Mouse (Mus musculus) spleen, postnatal 14 days (tissue): ENCODE measurements around the gene Plekhm1.
"Not testable (repeated sequence)": the region's sequence is repeated elsewhere in the genome, so short reads cannot be mapped to it uniquely, and the experiment has no call there.

Experiments
- DNase-seq, 2 experiments: peaks; one replicate each; pipeline ENCODE4 v3.0.0; 2021 to 2022; ENCODE audit warnings: low spot score in 2 of 2

Gene Plekhm1

DNA sequence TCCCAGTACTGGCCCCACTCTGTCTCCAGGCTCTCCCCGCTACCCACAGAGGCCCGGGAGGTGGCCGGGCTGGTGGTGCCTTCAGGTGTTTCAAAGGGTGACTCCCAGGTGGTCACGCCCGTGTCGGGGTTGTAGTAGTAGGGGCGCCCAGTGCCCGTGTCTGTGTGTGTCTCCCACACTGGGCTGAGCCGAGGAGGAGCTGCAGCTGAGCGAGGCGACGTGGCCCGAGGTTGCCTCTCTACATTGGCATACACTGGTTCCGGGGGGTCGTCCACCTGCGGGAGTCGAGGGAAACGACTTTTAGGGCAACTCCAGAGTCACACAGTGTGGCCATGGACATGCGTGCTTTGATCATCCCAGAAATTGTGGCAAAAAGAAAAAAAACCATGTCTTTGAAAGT, 72.4 kb downstream of the Plekhm1 start:
- no peak for DNase-seq

DNA sequence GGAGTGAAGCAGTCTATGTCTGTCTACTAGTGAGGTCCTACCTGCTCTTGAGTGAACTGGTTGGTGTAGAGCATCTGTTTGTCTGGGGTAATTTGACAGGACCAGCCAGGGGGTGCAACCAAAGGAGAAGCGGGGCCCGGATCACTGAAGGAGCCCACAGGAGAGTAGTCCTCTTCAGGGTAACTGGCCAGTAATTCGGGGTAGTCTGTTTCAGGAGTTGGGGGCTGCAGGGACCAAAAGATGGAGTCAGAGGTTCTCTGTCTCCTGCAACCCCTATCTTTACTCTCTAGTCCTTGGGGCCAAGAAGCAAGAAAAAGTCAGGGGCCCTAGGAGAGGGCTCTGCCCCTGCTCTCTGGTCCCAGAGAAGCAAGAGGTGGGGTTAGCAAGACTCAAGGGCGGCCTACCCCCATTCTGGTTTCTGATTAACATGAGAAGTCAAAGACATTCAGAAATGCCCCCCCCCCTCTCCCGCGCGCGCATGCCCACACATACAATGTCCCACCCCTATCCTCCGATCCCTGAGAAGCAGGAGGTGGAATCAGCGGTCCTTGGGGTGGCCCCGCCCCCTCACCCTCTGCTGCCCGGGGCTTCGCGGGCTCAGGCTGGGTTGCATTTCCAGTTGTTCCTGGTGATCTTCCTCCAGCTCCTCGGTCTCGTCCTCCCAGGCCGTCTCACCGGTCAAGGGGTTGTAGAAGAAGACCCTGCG, 72.9 kb downstream of the Plekhm1 start:
- no peak for DNase-seq

DNA sequence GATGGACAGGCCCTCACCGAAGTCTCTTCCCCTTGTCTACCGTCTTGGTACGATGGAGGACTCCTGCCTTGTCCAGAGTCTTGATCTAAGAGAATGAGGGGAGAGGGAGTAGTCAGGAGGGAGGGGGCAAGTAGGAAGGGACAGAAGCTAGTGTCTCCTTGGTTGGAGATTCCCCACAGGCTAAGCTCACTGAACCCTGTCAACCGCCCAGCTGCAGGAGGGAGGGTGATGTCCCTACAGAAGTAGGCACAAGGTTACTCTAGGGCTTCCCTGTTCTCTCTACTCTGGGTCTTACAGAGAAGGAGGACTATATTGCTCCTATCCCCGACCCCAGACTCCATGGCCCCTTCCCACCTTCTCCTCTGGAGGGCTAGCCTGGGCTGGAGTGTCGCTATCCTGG, 73.8 kb downstream of the Plekhm1 start:
- no peak for DNase-seq

DNA sequence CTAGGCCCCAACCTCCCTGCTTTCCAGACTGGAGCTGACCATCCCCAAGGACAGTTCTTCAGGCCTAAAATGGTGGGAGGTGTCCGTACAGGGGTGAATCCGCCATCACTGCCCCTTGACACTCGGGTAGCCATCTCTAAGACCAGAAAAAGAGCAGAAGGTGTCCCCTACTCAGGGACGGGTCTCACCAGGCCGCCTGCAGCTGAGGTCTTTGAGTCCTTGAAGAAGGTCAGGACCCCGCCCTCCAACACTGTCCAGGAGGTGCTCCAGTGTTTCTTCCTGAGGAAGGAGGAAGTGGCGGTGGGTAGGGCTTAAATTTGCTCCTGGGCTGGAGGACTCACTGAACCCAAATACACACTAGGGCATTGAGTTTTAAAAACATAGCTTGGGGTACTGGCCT, 74.4 kb downstream of the Plekhm1 start:
- DNase-seq: no peak

DNA sequence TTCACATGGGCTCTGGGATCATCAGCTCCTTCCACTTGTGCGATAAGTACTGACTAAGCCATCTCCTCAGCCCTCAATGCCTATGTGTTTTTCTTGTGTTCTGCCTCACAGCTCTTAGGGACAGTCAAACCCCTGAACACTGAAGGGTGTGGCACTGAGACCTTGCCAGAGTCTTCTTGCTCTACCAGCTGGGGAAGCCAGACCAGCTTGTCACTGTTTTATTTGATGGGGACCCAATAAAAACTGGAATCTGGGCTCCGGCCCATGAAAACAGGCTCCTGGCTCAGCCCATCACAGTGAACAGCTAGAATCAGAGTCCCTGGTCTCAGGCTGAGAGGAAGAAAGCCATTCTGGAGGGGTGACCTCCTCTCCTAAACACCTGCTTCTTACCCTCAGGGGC, 75.3 kb downstream of the Plekhm1 start:
- no peak for DNase-seq

DNA sequence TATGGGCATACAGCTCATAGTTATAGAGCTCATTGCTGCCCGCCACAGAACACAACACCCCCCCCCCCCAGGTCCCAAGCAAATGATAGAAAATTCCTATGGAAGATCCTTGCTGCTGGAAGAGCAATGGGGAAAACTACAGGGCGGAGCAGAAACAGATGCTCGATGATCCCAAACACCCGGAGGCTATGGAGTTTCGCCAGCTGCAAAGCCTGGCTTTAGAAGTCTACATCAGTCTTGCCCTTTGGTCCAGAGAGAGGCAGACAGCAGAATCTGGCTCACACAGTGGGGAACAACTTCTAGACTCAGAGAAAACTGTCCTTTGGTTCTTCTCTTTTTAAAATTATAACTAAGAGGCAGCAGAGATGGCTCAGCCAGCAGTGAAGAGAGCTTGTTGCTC, 76.9 kb downstream of the Plekhm1 start:
- no peak for DNase-seq

DNA sequence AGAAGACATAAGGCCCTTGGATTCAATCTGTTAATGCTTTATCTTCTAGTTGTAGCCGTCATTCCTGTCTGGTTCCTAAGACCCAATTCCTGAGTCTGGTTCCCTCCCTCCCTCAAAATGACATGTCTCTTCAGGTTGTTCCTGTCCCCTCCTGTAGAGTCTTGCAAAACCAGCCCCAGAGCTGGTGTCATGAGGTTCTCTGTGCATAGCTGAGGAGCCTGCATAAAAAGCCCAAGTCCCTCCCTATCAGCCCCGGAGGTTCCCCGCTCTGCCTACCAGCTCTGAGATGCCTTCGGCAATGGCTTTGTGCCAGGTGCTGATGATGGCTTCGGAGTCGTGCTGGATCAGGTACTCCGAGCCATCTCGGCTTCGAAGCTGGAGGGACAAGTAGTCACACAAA, 77.6 kb downstream of the Plekhm1 start:
- no peak for DNase-seq

DNA sequence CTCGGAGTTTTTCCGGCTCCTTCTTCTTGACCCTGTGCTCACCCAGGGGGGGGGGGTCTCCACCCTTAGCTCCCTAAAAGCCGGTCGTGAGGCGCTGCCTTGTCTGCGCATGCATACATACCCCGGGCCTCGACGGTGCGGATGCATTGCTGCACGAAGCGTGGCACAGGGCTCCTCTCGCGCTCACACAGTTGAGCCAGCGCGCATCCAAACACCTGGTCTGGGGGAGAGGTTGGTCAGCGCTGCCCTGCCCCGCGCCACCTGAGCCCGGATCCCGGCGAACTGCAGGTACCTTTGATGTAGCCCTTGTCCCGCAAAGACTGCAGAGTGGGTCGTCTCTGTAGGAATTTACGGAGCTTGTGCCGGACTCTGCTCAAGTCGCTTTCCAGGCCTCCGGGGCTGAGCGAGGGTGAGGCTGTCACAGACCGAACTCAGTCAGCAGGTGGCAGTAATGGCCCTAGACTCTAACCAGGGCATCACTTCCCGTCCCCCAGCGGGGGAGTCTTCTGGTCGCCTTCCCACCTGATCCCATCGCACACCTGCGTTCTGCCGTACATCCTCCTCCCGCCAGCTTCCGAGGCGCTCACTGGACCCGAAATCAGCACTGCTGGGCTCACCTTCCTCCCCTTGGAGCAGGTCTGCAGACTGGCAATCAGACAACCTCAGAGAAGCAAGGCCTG, 78.6 kb downstream of the Plekhm1 start:
- no peak for DNase-seq

DNA sequence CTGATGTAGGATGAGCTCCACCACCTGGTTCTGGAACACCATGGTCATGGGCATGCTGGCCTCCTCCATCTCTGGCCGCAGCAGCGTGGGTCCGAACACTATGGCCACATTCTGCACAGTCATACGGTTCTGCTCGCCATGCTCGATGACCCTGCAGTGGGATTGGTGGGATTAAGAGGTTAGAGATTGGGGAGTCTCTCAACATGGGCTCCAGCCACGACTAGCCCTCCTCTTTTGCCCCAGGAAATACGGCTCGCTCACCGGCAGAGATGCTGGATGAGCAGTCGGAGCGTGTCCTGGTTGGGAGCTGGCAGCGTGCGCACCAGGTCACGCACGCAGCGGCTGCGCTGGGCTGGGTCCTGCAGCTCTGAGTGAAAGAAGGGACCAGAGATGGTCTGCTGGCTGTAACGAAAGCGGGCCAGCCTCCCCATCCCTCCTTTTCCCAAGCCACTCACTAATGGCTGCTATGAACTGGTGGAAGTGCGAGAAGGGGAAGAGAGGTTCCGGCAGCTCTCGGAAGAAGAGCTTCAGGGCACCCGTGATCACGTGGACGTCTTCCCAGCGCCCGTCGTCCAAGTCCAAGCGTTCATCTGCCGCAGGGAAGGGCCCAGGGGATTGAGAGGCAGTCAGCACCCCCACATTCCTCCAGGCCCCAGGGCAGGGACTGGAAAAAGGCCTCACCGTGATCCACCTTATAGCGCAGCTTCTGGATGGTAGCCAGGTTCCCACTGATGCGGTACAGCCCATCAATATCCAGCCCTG, 79.4 kb downstream of the Plekhm1 start:
- DNase-seq: no peak

DNA sequence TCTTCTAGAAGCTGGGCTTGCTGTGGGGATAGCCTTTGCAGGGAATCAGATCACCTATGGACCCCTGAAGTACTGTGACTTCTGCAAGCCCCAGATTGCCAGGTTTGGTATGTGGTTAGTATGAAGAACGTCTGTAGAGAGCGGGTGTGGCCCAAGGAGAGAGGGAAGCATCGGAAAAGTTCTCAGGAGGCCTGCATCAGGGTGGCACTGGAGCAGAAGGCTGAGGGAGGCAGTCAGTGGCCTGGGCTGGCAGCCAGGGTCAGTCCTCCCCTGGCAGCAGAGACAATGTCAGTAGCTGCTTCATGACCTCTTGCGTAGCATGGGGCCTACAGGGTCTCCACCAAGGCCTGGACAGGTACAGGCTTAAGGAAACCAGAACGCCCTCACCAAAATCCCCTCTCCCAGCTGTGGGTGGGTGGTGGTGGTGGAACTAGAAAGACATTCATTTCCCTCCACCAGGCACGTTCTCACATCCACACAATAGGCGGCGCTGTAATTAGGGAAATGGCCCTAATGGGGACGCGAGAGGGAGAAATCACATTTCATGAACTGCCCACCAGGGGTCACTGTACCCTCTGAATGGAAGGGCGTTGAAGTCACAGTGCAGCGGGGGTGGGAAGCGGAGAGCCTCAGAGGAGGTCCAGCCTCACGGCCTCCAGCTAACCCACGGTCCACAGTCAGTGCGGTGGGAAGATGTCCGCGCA, 80.1 kb downstream of the Plekhm1 start:
- DNase-seq: peak; percentile 47 to 76

DNA sequence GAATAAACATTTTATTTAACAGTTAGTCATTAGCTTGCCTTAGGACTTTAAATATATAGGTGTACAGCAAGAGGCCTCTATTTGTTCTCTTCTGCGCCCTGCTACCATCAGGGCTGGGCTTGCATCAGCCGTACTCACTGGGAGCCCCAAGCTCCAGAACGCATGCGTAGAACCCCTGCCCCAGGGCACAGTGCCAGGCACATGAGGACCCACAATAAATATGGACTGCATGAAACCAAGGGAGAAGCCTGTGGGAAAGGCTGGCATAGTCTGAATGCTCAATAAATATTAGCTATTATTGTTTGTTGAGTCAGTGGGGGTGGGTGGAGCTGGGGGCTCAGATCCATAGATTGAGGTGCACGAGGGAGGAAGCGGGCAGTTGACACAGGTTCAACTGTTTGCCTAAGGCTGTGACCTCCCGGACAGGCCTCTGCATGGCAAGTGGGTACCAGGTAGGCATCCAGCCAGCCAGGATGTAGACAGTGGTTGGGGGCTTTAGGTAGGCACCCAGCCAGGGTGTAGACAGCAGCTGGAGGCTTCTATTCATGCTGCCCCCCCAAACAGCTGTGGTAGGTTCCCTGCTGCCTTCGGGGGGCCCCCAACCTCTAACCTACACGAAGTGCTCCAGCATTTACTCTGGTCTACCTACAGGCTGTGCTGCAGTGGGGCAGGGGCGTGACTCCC, 80.8 kb downstream of the Plekhm1 start:
- DNase-seq: no peak

DNA sequence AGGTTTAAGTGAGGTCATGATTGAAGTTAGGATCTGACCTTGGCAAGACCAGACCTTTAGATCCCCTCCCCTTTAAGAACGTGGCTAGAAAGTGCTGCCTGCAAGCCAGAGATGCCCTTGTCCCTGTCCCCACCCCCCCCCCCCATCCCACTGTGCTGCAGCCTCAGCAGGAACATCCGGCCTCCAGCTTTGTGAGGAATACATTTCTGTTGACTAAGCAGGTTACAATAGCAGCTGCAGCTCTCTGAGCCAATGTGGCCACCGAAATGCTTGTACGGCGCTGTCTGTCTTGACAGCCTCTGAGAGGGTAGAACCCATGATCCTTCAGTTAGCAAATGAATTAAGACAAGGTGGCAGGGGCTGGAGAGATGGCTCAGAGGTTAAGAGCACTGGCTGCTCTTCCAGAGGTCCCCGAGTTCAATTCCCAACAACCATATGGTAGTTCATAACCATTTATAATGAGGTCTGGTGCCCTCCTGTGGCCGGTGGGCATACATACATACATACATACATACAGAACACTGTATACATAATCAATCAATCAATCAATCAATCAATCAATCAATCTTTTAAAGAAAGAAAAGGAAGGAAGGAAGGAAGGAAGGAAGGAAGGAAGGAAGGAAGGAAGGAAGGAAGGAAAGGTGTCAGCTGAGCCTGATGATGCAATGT, 81.7 kb downstream of the Plekhm1 start:
- DNase-seq: no peak

DNA sequence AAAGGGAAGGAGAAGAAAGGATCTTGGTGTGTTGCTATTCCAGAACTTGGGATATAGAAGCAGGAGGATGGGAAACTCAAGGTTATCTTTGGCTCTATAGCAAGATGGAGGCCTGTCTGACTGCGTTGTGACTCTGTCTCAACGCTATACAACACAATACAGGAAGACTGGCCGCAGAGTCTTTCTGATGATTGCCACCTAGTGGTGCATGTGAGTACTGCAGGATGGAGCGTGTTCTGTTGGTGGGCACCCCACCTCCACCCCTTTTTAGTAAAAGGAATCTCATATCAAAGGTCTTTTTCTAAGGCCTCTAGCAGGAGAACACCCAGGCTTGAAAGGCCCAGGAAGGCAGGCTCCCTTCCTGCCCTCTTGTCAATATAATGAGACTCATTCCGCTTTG, 85.5 kb downstream of the Plekhm1 start:
- DNase-seq: peak; percentile 49 to 78

DNA sequence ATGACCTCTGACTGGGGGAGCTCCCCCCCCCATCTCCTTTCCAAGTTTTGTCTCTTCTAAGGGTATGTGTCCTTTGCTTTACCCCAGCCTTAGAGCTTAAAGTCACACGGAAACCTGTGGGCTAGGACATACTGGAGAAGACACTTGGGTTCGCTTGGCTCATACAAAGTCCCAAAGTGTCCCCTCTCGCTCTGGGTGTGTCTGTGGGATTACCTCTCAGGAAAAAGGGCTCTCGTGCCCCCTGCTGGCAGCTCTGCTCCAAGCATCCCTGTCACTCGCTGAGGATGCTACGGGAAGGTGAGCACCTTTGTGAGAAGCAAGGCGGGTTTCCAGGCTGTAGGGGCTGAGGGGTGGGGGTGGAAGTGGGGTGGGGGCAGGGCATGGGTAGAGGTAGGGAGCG, 87.3 kb downstream of the Plekhm1 start:
- DNase-seq: peak in 1 of 2 experiments; percentile 49

DNA sequence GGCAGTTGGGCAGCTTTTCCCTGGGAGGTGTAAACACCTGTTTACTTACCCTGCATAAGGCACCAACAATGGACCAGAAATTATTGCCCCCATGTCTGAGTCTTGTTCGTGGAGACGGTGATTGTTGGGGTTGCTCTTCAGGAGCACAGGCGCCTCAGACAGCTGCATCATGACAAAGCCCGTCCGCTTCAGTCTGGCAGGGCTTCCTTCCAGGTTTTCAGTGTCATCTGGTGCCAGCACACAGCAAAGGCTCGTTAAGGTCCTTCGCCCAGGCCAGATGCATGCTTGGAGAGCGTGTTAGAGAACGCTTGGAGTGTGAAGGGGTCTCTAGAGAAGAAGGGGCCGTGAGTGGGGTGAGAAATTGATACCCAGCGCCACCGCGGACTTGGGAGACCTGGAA, 87.8 kb downstream of the Plekhm1 start:
- DNase-seq: no peak

DNA sequence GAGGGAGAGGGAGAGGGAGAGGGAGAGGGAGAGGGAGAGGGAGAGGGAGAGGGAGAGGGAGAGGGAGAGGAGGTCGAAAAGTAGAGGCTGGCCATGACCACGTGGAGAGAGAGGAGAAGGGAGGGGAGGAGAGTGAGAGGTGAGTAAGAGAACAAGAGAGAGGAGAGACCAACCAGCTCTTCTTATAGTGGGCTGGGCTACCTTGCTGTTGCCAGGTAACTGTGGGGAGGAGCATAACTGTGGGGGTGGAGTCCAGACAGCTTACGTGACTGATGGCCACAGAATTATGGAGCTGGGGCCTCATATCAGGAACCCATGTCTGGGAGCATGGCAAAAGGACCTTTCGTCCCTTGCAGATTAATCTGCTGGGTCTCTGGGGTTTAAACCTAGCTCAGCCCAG, 89.7 kb downstream of the Plekhm1 start:
- DNase-seq: not testable (repeated sequence)

DNA sequence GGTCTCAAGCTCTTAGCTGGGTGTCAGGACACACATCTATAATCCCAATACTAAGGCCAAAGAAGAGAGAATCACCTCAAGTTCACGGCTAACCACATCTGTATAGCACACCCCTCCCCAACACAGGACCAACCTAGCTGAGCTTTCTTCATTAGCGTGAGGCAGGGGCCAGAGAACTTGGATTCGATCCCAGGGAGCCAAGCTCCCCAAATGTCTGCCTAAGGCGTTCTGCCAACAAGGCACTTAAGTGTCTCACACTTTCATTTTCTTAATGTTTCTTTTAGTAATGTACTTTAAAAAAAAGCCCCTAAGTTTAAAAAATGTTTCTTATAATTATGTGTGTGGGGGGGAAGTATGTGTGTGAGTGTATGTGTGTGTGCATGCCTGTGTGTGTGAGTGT, 91.8 kb downstream of the Plekhm1 start:
- no peak for DNase-seq

DNA sequence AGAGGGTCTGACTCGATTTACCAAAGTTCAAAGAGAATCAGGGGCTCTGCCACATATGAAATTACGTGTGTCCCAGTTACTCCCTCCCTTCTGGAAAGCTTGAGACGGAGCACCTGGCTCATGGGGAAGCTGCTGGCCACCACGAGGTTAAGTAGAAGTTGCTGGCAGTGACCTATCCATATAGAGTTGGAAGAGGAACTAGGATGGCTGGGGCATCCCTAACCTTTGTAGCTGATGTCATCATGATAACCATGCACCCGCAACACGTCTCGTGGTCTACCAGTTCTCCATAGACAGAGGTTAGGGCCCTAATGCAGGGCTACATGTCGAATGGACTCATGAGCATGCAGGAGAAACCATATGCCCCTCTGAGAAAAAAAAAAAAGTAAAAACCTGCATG, 92.3 kb downstream of the Plekhm1 start:
- DNase-seq: no peak

DNA sequence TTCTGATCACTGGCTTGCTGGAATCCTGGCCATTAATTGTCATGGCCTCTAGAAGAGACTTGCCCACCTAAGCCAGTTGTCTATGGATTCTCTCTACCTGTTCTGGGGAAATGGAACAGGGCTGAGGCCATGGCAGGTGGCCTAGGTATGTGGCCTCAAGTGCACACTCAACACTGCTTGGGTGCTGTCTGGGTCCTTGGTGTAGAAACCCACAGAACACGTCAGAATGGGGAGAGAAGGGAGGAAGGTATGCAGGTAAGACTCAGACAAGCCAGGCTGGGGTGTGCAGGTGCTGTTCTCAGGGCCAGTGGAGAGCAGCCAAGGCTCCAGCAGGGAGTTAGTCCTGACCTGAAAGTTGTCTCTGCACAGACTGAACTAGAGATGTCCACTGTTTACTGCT, 94.4 kb downstream of the Plekhm1 start:
- DNase-seq: no peak

DNA sequence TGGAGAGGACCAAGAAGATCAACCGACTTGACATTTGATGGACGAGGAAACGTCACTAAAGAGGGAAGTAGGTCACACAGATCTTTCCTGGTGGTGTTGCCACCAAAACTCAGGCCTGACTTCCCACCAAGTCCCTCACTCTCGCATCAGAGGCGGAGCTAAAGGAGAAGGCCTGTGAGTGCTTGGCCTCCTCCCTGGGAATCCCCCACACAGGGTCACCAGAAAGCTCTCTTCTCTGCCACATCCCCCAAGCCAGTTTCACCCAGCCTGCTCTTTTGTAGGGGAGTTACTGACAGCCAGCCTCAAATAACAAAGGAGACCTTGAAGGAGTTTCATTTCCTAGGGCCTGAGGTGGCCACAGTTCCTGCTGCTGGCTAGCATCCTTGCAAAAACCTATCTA, 97.1 kb downstream of the Plekhm1 start:
- DNase-seq: no peak

DNA sequence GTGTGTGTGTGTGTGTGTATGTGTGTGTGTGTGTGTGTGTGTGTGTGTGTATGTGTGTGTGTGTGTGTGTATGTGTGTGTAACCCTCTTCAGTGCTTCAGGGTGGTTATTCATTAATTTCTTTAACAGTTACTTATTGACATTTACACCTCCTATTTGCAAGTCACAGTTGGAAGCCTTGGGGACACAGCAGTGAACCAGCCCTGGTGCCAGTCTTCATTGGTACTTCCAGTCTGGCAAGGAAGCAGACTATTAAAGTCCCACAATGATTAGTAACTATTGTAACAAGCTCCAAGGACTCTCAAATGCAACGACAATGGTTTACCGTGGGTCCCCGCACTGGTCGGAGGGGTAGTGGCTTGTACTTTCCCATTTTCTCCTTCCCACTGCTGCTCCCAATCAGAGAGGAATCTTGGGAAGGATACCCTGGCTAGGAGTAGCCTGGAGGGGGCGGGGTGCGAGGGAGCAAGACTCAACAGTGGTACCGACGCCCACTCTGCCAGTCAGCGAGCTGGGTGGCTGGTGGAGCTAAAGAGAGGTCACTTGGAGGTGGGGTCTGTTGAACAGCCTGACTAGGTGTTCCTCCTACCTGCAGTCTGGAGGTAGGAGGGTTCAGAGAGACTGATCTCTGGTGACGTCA, 97.6 kb downstream of the Plekhm1 start:
- no peak for DNase-seq
